Mouse (Mus musculus) thymus, adult 2 months (tissue): ENCODE measurements around the gene C4bp. TPM values are rescaled to one million over a fixed set of nuclear protein-coding genes. Genes with fewer than 3 reads are reported as not detected.
"Not testable (repeated sequence)": the region's sequence is repeated elsewhere in the genome, so short reads cannot be mapped to it uniquely, and the experiment has no call there.

Experiments
- DNase-seq: peaks from one replicate; pipeline ENCODE4 v3.0.0; 2021
- H3K27ac ChIP-seq: fragments of 200-500 bp; 2 replicates; pipeline ENCODE4 v1.5.1; 2012; ENCODE audit warnings: low read length, control low read depth; ENCODE audit not compliant: control insufficient read depth, insufficient read depth
- H3K27me3 ChIP-seq: fragments of 200-500 bp; 2 replicates; pipeline ENCODE4 v1.6.1; 2012; ENCODE audit warnings: mild to moderate bottlenecking, low read length, moderate library complexity, mixed read lengths; ENCODE audit not compliant: control insufficient read depth, insufficient read depth
- H3K36me3 ChIP-seq: fragments of 200-500 bp; 2 replicates; pipeline ENCODE4 v1.6.1; 2012; ENCODE audit warnings: mild to moderate bottlenecking, low read length, moderate library complexity; ENCODE audit not compliant: control insufficient read depth, insufficient read depth
- H3K4me1 ChIP-seq: fragments of 200-500 bp; replicated peaks from 2 replicates; pipeline ENCODE4 v1.6.1; 2012; ENCODE audit warnings: low read length; ENCODE audit not compliant: control insufficient read depth, insufficient read depth
- H3K4me3 ChIP-seq: fragments of 200-500 bp; 2 replicates; pipeline ENCODE4 v1.5.1; 2012; ENCODE audit warnings: mild to moderate bottlenecking, low read length, control low read depth, moderate library complexity; ENCODE audit not compliant: control insufficient read depth, insufficient read depth
- CTCF ChIP-seq: fragments of 200-500 bp; IDR thresholded peaks from 2 replicates; pipeline ENCODE4 v1.5.1; 2012; ENCODE audit warnings: mild to moderate bottlenecking, control low read depth, low read length, moderate library complexity, borderline replicate concordance; ENCODE audit not compliant: control insufficient read depth, poor library complexity, insufficient read depth; ENCODE audit errors: extremely low read depth
- POLR2A ChIP-seq: fragments of 200-500 bp; IDR thresholded peaks from 2 replicates; pipeline ENCODE4 v1.6.1; 2012; ENCODE audit warnings: mild to moderate bottlenecking, low read length, control low read depth, moderate library complexity; ENCODE audit not compliant: control insufficient read depth, poor library complexity, insufficient read depth; ENCODE audit errors: extremely low read depth
- WGBS: fragments of 180-500 bp; shearing (Covaris S2); methylation state at CpG from one replicate; pipeline ENCODE4 v1.1.7; 2018; 5-methylcytosine and 5-hydroxymethylcytosine counted together
- polyA plus RNA-seq: library from polyadenylated mRNA; depleted of rRNA; stranded (reverse); fragments of >200 nt; gene quantifications from 2 replicates; pipeline ENCODE4 v1.2.3, GENCODE M21; 2012

C4bp gene
- polyA plus RNA-seq, 1 experiment, result 0.19 TPM

- TF ChIP-seq POLR2A (no peak), CTCF (no peak)
- Histone ChIP-seq H3K36me3 (no peaks in the 10 kb centered on the region), H3K4me3 (no peak overlapping the region), H3K4me1 (no peaks in the 10 kb centered on the region), H3K27ac (no peak overlapping the region), H3K27me3 (no peaks in the 10 kb centered on the region)
- no peak for DNase-seq
- WGBS, result 84% methylated on average over 1 of the region's 1 CpGs
These were observed 22.5 kb upstream of the C4bp start for GRCm38 (mm10) chr1:130683905-130684304.

- DNase-seq, result no peak
- Histone ChIP-seq H3K36me3 (no peaks in the 10 kb centered on the region), H3K4me3 (no peak overlapping the region), H3K4me1 (no peaks in the 10 kb centered on the region), H3K27ac (no peak overlapping the region), H3K27me3 (no peaks in the 10 kb centered on the region)
- 87% methylated on average over 6 of the region's 6 CpGs for WGBS
- TF ChIP-seq CTCF, result no peak
- TF ChIP-seq POLR2A, result no peak
These were observed 20.4 kb upstream of the C4bp start for GRCm38 (mm10) chr1:130681656-130682413.

GRCm38 (mm10) chr1:130681075-130681474 is 19.6 kb upstream of the C4bp start:
- 29% methylated on average over 2 of the region's 2 CpGs for WGBS
- no peaks in the 10 kb centered on the region for H3K36me3 ChIP-seq
- TF ChIP-seq POLR2A (no peak), CTCF (no peak)
- H3K4me1 ChIP-seq, result no peaks in the 10 kb centered on the region
- DNase-seq, result no peak
- H3K27ac ChIP-seq, result no peak overlapping the region
- H3K27me3 ChIP-seq, result no peaks in the 10 kb centered on the region
- H3K4me3 ChIP-seq, result no peak overlapping the region

GRCm38 (mm10) chr1:130678551-130678950 is 17.1 kb upstream of the C4bp start:
- no peak for TF ChIP-seq POLR2A
- no peak for TF ChIP-seq CTCF
- H3K27me3 ChIP-seq, result no peaks in the 10 kb centered on the region
- H3K4me1 ChIP-seq, result no peaks in the 10 kb centered on the region
- H3K36me3 ChIP-seq, result no peaks in the 10 kb centered on the region
- DNase-seq, result no peak
- H3K27ac ChIP-seq, result no peak overlapping the region
- 97% methylated on average over 2 of the region's 2 CpGs for WGBS
- no peak overlapping the region for H3K4me3 ChIP-seq

GRCm38 (mm10) chr1:130663576-130663975 is 2.1 kb upstream of the C4bp start:
- H3K36me3 ChIP-seq, H3K27ac ChIP-seq, H3K4me1 ChIP-seq, H3K27me3 ChIP-seq, H3K4me3 ChIP-seq, DNase-seq: not testable (repeated sequence)
- WGBS, result 87% methylated on average over 5 of the region's 5 CpGs

- H3K4me3 ChIP-seq, DNase-seq, H3K36me3 ChIP-seq, H3K27me3 ChIP-seq, H3K4me1 ChIP-seq, H3K27ac ChIP-seq: not testable (repeated sequence)
- 74% methylated on average over 5 of the region's 5 CpGs for WGBS
These were observed 1.8 kb downstream of the C4bp start for GRCm38 (mm10) chr1:130659641-130660040.

GRCm38 (mm10) chr1:130644103-130644502 is 17.3 kb downstream of the C4bp start:
- no peaks in the 10 kb centered on the region for H3K36me3 ChIP-seq
- TF ChIP-seq POLR2A, result no peak
- no peak for TF ChIP-seq CTCF
- H3K27ac ChIP-seq, result no peak overlapping the region
- H3K4me3 ChIP-seq, result no peak overlapping the region
- WGBS, result 96% methylated on average over 4 of the region's 4 CpGs
- H3K4me1 ChIP-seq, result no peaks in the 10 kb centered on the region
- no peaks in the 10 kb centered on the region for H3K27me3 ChIP-seq
- no peak for DNase-seq
